Mouse (Mus musculus): ENCODE results near the gene Myh14.

DNA sequence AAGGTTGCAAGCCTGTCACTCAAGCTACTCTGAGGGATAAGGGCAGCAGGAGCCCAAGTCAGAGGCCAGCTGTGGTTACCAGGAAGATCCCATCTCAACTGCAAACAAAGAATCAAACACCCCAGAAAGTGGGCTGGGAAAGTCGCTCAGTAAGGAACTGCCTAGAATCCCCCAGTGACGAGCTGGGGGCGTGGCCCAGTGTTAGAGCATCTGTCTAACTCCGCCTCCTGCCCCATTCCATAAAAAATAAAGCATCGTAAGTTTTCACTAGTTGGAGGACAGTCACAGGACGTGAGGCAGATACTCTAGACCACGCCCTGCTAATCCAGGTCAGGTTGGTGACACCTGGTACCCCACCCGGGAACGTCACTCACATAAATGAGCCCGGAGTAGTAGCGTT is 5.9 kb downstream of the Myh14 start:
- no peak for TF ChIP-seq GATA1 (IDR thresholded peaks at IDR 0.05; ENCODE audit: borderline replicate concordance, low read length)
- TF ChIP-seq FLI1 (IDR thresholded peaks at IDR 0.05; ENCODE audit: low read length), result no peak

All from megakaryocyte, embryonic 14.5 days (primary cell).